Mouse (Mus musculus) layer of hippocampus, adult 9-10 months (tissue): ENCODE measurements around the gene Zfx.

ENCODE experiments used
- DNase-seq: peaks from one replicate; pipeline ENCODE4 v3.0.0; 2022; ENCODE audit warnings: low spot score

The Zfx gene

GRCm38 (mm10) chrX:94123059-94123839 is at the start of gene Zfx:
Zfx (minus strand) TSS chrX:94123702.
- no peak for DNase-seq

GRCm38 (mm10) chrX:94169348-94169747 is 45.8 kb upstream of the Zfx start:
- DNase-seq: no peak

- DNase-seq: no peak
These were observed 28.8 kb upstream of the Zfx start for GRCm38 (mm10) chrX:94152251-94152830.

- DNase-seq: no peak
These were observed 27.0 kb upstream of the Zfx start for GRCm38 (mm10) chrX:94150471-94150870.

GRCm38 (mm10) chrX:94142004-94142771 is 18.7 kb upstream of the Zfx start:
- no peak for DNase-seq

- no peak for DNase-seq
These were observed 16.6 kb upstream of the Zfx start for GRCm38 (mm10) chrX:94140080-94140479.

GRCm38 (mm10) chrX:94138256-94138655 is 14.8 kb upstream of the Zfx start:
- DNase-seq: no peak

GRCm38 (mm10) chrX:94135084-94135483 is 11.6 kb upstream of the Zfx start:
- DNase-seq: no peak

- no peak for DNase-seq
These were observed 10.0 kb upstream of the Zfx start for GRCm38 (mm10) chrX:94133551-94133950.

GRCm38 (mm10) chrX:94132239-94132638 is 8.7 kb upstream of the Zfx start:
- DNase-seq: no peak

GRCm38 (mm10) chrX:94129712-94130111 is 6.2 kb upstream of the Zfx start:
- no peak for DNase-seq

GRCm38 (mm10) chrX:94125950-94126349 is 2.4 kb upstream of the Zfx start:
- DNase-seq: no peak

- no peak for DNase-seq
These were observed 818 bp downstream of the Zfx start for GRCm38 (mm10) chrX:94122709-94123058.

GRCm38 (mm10) chrX:94121866-94122708 is 1.4 kb downstream of the Zfx start:
- DNase-seq: peak; percentile 38

- no peak for DNase-seq
These were observed 2.2 kb downstream of the Zfx start for GRCm38 (mm10) chrX:94121161-94121856.

GRCm38 (mm10) chrX:94118350-94118749 is 5.2 kb downstream of the Zfx start:
- no peak for DNase-seq

GRCm38 (mm10) chrX:94115882-94116281 is 7.6 kb downstream of the Zfx start:
- no peak for DNase-seq

GRCm38 (mm10) chrX:94105964-94106363 is 17.5 kb downstream of the Zfx start:
- DNase-seq: no peak

GRCm38 (mm10) chrX:94102938-94103337 is 20.6 kb downstream of the Zfx start:
- DNase-seq: no peak

GRCm38 (mm10) chrX:94100561-94100960 is 22.9 kb downstream of the Zfx start:
- DNase-seq: no peak

- no peak for DNase-seq
These were observed 32.5 kb downstream of the Zfx start for GRCm38 (mm10) chrX:94091001-94091400.

GRCm38 (mm10) chrX:94061246-94061645 is 62.3 kb downstream of the Zfx start:
- DNase-seq: peak; percentile 8
